Mouse (Mus musculus) C2C12 (cell line): ENCODE results near the gene Kif3b.

ENCODE experiments used
- CEBPB ChIP-seq: IDR thresholded peaks from one replicate; pipeline ENCODE4 v1.6.1; 2011; ENCODE audit warnings: low read depth, mild to moderate bottlenecking, control low read depth, moderate library complexity
- CTCF ChIP-seq: IDR thresholded peaks from one replicate; pipeline ENCODE4 v1.5.1; 2011; ENCODE audit not compliant: control insufficient read depth, insufficient read depth, insufficient read length
- FOSL1 ChIP-seq: IDR thresholded peaks from one replicate; pipeline ENCODE4 v1.8.0; 2011; ENCODE audit warnings: mild to moderate bottlenecking, low read length; ENCODE audit not compliant: poor library complexity, insufficient read depth, severe bottlenecking
- MAX ChIP-seq: IDR thresholded peaks from one replicate; pipeline ENCODE4 v1.6.1; 2011; ENCODE audit warnings: mild to moderate bottlenecking, control low read depth
- MYOD1 ChIP-seq: IDR thresholded peaks from one replicate; pipeline ENCODE4 v1.6.1; 2011; ENCODE audit warnings: low read depth; ENCODE audit not compliant: control insufficient read depth, insufficient read length
- MYOG ChIP-seq: IDR thresholded peaks from one replicate; pipeline ENCODE4 v1.6.1; 2011; ENCODE audit not compliant: control insufficient read depth, insufficient read length; ENCODE audit errors: extremely low read depth
- USF1 ChIP-seq: IDR thresholded peaks from one replicate; pipeline ENCODE4 v1.6.1; 2011; ENCODE audit warnings: low read depth, mild to moderate bottlenecking, control low read depth, moderate library complexity

DNA sequence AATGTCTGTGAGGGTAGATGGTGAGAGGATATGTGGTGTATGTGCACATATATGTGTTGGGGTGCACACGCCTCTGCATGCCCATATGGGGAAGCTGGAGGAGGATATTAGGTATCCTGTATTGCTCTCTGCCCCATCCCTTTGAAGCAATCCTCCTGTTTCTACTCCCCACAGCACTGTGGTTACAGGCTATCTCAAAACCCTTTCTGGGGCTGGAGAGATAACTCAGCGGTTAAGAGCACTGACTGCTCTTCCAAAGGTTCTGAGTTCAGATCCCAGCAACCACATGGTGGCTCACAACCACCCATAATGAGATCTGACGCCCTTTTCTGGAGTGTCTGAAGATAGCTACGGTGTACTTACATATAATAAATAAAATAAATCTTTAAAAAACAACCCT is 4.7 kb upstream of the Kif3b start:
- TF ChIP-seq USF1 (no peak), CTCF (no peak), MYOG (no peak), MAX (no peak), FOSL1 (no peak), CEBPB (no peak), MYOD1 (no peak)
